ENCODE assay signal across 25 mouse cellular contexts in the genomic region with DNA sequence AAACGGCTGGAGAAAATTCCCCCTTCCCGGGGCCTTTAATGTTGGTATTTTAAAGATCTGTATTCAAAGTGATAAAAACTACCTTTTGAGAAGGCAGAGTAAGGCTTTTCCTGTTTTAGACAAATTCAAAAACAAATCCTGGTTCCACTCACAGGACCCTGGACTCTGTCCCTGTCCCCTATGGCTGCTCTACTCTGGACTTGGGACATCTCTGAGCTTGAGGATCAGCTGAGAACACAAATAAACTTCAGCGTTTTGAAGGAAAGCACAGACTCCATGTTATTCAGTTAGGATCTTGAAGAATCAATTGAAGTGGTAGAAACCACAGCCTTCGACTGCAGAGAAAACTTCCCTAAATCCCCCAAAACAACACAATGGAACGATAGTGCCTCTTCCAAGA. TPM values are rescaled to one million over a fixed set of nuclear protein-coding genes. Genes with fewer than 3 reads are reported as not detected.
A peak's percentile ranks its signal among the peaks of the same experiment; 100 is the strongest.
DNase-seq lines count a peak whose midpoint lies in the region; ATAC-seq and TF ChIP-seq lines count a peak whose summit lies in the region.
"Had no signal": no experiment of that assay in that cellular context is flagged by ENCODE, and none has a peak within 500 bp of the region (broad histone marks: within the 10 kb centered on the region; RNA-seq: fewer than 3 reads in every experiment).

No protein-coding gene starts in this region.

- 56% methylated on average over 5 of the region's 5 CpGs for WGBS in kidney, postnatal 0 days
- WGBS in neural tube, embryonic 13.5 days, result 56% methylated on average over 5 of the region's 5 CpGs
- 49% methylated on average over 5 of the region's 5 CpGs for WGBS in stomach, embryonic 16.5 days

- peak; percentile 61 for DNase-seq in heart, adult 11 months
- no peak for DNase-seq in heart, adult 8-10 months (ENCODE audit: low spot score)
- DNase-seq in kidney, postnatal 0 days (ENCODE audit: low spot score), result peak; percentile 15
- DNase-seq in kidney, postnatal 10 days, result no peak
- no peak for DNase-seq in neural tube, embryonic 10.5 days (ENCODE audit: extremely low spot score, low spot score)
- DNase-seq: adrenal gland, postnatal 14 days; cerebellum, adult 8-10 months; cerebellum, postnatal 36 days; embryo, embryonic 11 days; gastrocnemius, postnatal 10 days; heart, adult 18-20 months; heart, postnatal 14 days; kidney, postnatal 14 days; lung, adult 2 months; lung, postnatal 14 days; midbrain, embryonic 14.5 days; right cerebral cortex, adult 18-20 months; thymus, postnatal 14 days had no signal

- no peaks in the 10 kb centered on the region for H3K9me3 ChIP-seq in kidney, postnatal 0 days (replicated peaks; ENCODE audit: low read length)
- no peaks in the 10 kb centered on the region for H3K9me3 ChIP-seq in neural tube, embryonic 13.5 days
- no peaks in the 10 kb centered on the region for H3K9me3 ChIP-seq in stomach, embryonic 16.5 days (replicated peaks; ENCODE audit: control insufficient read depth, low read length)
- H3K9me3 ChIP-seq: embryonic facial prominence, embryonic 13.5 days; forebrain, embryonic 13.5 days; heart, embryonic 13.5 days; liver, embryonic 12.5 days had no signal

- no peak overlapping the region for H3K27ac ChIP-seq in kidney, postnatal 0 days
- H3K27ac ChIP-seq in neural tube, embryonic 13.5 days (replicated peaks), result no peak overlapping the region
- 0 out of 2 replicates have a peak overlapping the region, but pooled peaks have one; percentile 31 for H3K27ac ChIP-seq in stomach, embryonic 16.5 days (ENCODE audit: low read length)
- H3K27ac ChIP-seq: embryonic facial prominence, embryonic 13.5 days; forebrain, embryonic 13.5 days; heart, embryonic 13.5 days; liver, embryonic 12.5 days had no signal

- ATAC-seq in kidney, postnatal 0 days (replicated peaks; ENCODE audit: low FRiP score, low read depth), result no peak
- ATAC-seq in neural tube, embryonic 13.5 days (ENCODE audit: low read depth), result no peak
- no peak for ATAC-seq in stomach, embryonic 16.5 days (ENCODE audit: insufficient read depth, low FRiP score)
- ATAC-seq: CD4-positive, CD25-positive, alpha-beta regulatory T cell, adult 4 months; forebrain, embryonic 13.5 days; liver, embryonic 12.5 days had no signal

- H3K9ac ChIP-seq in kidney, postnatal 0 days (ENCODE audit: low read depth, low read length), result no peak overlapping the region
- no peak overlapping the region for H3K9ac ChIP-seq in neural tube, embryonic 13.5 days
- no peak overlapping the region for H3K9ac ChIP-seq in stomach, embryonic 16.5 days (ENCODE audit: low read length)
- H3K9ac ChIP-seq: embryonic facial prominence, embryonic 13.5 days; forebrain, embryonic 13.5 days; heart, embryonic 13.5 days; liver, embryonic 12.5 days had no signal

- no peaks in the 10 kb centered on the region for H3K36me3 ChIP-seq in kidney, postnatal 0 days (ENCODE audit: insufficient read depth, low read length)
- H3K36me3 ChIP-seq in neural tube, embryonic 13.5 days, result no peaks in the 10 kb centered on the region
- H3K36me3 ChIP-seq in stomach, embryonic 16.5 days (ENCODE audit: control insufficient read depth, insufficient read depth, low read length), result no peaks in the 10 kb centered on the region
- H3K36me3 ChIP-seq: embryonic facial prominence, embryonic 13.5 days; heart, embryonic 13.5 days; liver, embryonic 12.5 days had no signal

- H3K4me3 ChIP-seq in kidney, postnatal 0 days (replicated peaks; ENCODE audit: low read depth, low read length), result no peak overlapping the region
- H3K4me3 ChIP-seq in neural tube, embryonic 13.5 days, result no peak overlapping the region
- H3K4me3 ChIP-seq in stomach, embryonic 16.5 days (replicated peaks; ENCODE audit: low read length), result no peak overlapping the region
- H3K4me3 ChIP-seq: embryonic facial prominence, embryonic 13.5 days; forebrain, embryonic 13.5 days; heart, embryonic 13.5 days; liver, embryonic 12.5 days had no signal

- no peak overlapping the region for H3K4me2 ChIP-seq in kidney, postnatal 0 days (ENCODE audit: low read length)
- H3K4me2 ChIP-seq in neural tube, embryonic 13.5 days, result 0 out of 2 replicates have a peak overlapping the region, but pooled peaks have one; percentile 28
- no peak overlapping the region for H3K4me2 ChIP-seq in stomach, embryonic 16.5 days (ENCODE audit: low read depth, low read length)
- H3K4me2 ChIP-seq: embryonic facial prominence, embryonic 13.5 days; forebrain, embryonic 13.5 days; heart, embryonic 13.5 days; liver, embryonic 12.5 days had no signal

- TF ChIP-seq CTCF in kidney, postnatal 0 days (IDR thresholded peaks at IDR 0.05; ENCODE audit: low read depth), result no peak

- no peaks in the 10 kb centered on the region for H3K27me3 ChIP-seq in kidney, postnatal 0 days (ENCODE audit: insufficient read depth, low read length)
- peaks cover 18% of the 10 kb centered on the region for H3K27me3 ChIP-seq in neural tube, embryonic 13.5 days
- no peaks in the 10 kb centered on the region for H3K27me3 ChIP-seq in stomach, embryonic 16.5 days (ENCODE audit: control insufficient read depth, insufficient read depth, low read length)
- H3K27me3 ChIP-seq: embryonic facial prominence, embryonic 13.5 days; heart, embryonic 13.5 days had no signal

- H3K4me1 ChIP-seq in kidney, postnatal 0 days (replicated peaks; ENCODE audit: insufficient read depth, low read length), result 0 out of 2 replicates have a peak, but pooled peaks cover 3% of the 10 kb centered on the region
- peaks cover 22% of the 10 kb centered on the region; the same call in 1 of the 2 replicates for H3K4me1 ChIP-seq in neural tube, embryonic 13.5 days (replicated peaks)
- no peaks in the 10 kb centered on the region for H3K4me1 ChIP-seq in stomach, embryonic 16.5 days (ENCODE audit: control insufficient read depth, insufficient read depth, low read length)
- H3K4me1 ChIP-seq: forebrain, embryonic 13.5 days had no signal

RNA-seq across cellular contexts. Expression of a gene that starts 8.4 kb away (rescaled TPM):
- total RNA-seq in heart, adult 8-10 months (2022), result 1 to 10 TPM; 5.6 to 8.5 (median 7.3) TPM
- polyA plus RNA-seq in kidney, postnatal 0 days (2015; fragmentation: Nextera tagmentation; extraction: Ambion mirVana), result 14.5 and 14.8 TPM in 2 replicates
- polyA plus RNA-seq in neural tube, embryonic 13.5 days (2015; fragmentation: Nextera tagmentation; extraction: Ambion mirVana), result 11.5 and 12.1 TPM in 2 replicates
- polyA plus RNA-seq in stomach, embryonic 16.5 days (2015; fragmentation: Nextera tagmentation; extraction: Ambion mirVana), result 7.5 and 10.5 TPM in 2 replicates

Comparison
In these comparisons a context has a peak if more than half of its experiments do, and no peak if none do; other contexts are left out.
1. DNase-seq: peak in heart, adult 11 months (single experiment) and kidney, postnatal 0 days (single experiment); none in heart, adult 8-10 months (single experiment), kidney, postnatal 10 days (single experiment) and neural tube, embryonic 10.5 days (single experiment).